Mouse (Mus musculus) cerebellum, adult (tissue): Measurements from ENCODE around the gene Pitpnc1.

Experiments used
- ATAC-seq: cut with Nextera tagmentation; 2 replicates; pipeline ENCODE4 v1.9.2; 2017; ENCODE audit warnings: mild to moderate bottlenecking, moderate library complexity, mixed read lengths; ENCODE audit not compliant: insufficient number of reproducible peaks, low FRiP score, low TSS enrichment

Gene Pitpnc1

GRCm38 (mm10) chr11:107443121-107444095, 27.1 kb downstream of the Pitpnc1 start:
- ATAC-seq, result no peak

GRCm38 (mm10) chr11:107441050-107441449, 29.4 kb downstream of the Pitpnc1 start:
- ATAC-seq, result no peak

- no peak for ATAC-seq
These were observed 32.4 kb downstream of the Pitpnc1 start for GRCm38 (mm10) chr11:107438140-107438539.

- no peak for ATAC-seq
These were observed 32.8 kb downstream of the Pitpnc1 start for GRCm38 (mm10) chr11:107437723-107438122.

GRCm38 (mm10) chr11:107435776-107436449, 34.6 kb downstream of the Pitpnc1 start:
- no peak for ATAC-seq

GRCm38 (mm10) chr11:107431197-107431965, 39.1 kb downstream of the Pitpnc1 start:
- no peak for ATAC-seq

GRCm38 (mm10) chr11:107428011-107428410, 42.5 kb downstream of the Pitpnc1 start:
- no peak for ATAC-seq

- ATAC-seq, result no peak
These were observed 46.3 kb downstream of the Pitpnc1 start for GRCm38 (mm10) chr11:107424176-107424575.

GRCm38 (mm10) chr11:107422356-107422754, 48.1 kb downstream of the Pitpnc1 start:
- ATAC-seq, result no peak

GRCm38 (mm10) chr11:107421751-107422355, 48.6 kb downstream of the Pitpnc1 start:
- ATAC-seq, result no peak

GRCm38 (mm10) chr11:107419925-107420324, 50.6 kb downstream of the Pitpnc1 start:
- no peak for ATAC-seq

GRCm38 (mm10) chr11:107417041-107417583, 53.4 kb downstream of the Pitpnc1 start:
- ATAC-seq, result no peak

- ATAC-seq, result no peak
These were observed 54.0 kb downstream of the Pitpnc1 start for GRCm38 (mm10) chr11:107416561-107416926.

GRCm38 (mm10) chr11:107415901-107416560, 54.5 kb downstream of the Pitpnc1 start:
- ATAC-seq, result no peak

GRCm38 (mm10) chr11:107414996-107415747, 55.3 kb downstream of the Pitpnc1 start:
- no peak for ATAC-seq

- no peak for ATAC-seq
These were observed 57.2 kb downstream of the Pitpnc1 start for GRCm38 (mm10) chr11:107413251-107413655.

GRCm38 (mm10) chr11:107412128-107412527, 58.4 kb downstream of the Pitpnc1 start:
- ATAC-seq, result no peak

- no peak for ATAC-seq
These were observed 58.9 kb downstream of the Pitpnc1 start for GRCm38 (mm10) chr11:107411576-107411975.

- ATAC-seq, result no peak
These were observed 59.7 kb downstream of the Pitpnc1 start for GRCm38 (mm10) chr11:107410804-107411203.
